Mouse (Mus musculus): ENCODE results near the gene Cltrn.

Gene Cltrn

DNA sequence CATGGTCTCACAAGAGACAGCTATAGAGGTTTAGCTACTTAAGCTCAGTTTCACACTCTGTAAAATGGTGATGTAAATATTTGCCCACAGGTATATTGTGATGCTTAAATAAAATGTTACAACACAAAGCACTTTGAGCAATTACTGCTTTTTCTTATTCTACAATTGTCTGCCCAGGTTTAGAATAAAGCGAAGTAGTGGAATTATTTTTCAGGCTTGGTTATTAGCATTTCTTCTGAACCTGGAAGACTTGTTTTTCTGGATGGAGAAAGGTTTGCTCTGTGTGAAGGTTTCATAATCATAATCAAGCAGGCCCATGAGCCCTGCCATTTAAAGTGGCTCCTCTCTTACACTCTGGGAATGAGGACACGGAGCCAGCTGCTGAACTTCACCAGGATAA, 50.4 kb downstream of the Cltrn start, which contains the start of gene Ace2:
Ace2 (plus strand) TSS at position 301 of the 400 bp plus-strand sequence.
- DNase-seq (ENCODE audit: extremely low spot score) = no peak

DNA sequence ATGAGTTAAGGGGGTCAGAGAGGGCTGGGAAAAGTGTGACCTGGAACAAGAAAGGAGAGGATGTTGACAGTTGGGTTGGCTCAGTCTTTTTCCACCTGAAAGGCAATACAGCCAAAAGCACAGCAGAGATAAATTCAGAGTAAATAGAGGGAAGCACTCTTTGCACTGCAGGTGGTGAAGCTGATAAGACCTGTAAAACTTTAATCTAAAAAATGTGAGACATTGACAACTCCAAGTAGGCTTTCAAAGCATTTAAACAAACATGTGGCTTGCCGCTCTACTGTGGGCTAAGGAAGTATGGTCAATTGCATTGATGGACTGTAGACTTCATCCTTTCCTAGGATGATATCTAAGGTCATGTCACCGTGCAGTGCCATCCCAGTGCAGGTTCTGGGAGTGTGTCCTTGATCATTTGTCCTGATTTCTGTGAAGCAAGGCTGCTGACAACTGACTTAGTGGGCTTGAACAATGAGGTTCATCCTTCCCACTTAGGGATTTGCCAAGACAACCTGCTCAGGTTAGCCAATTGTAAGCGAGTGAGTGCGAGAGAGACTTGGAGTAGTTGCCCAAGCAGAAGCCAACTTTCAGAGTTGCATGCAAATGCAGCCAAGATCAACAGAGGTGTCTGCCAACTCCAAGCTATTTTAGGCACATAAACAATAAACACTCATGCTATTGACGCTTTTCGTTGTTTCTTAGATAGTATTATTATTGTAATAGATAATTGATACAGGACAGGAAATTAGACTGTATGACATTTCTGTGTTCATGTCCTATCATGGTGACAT, 57.0 kb downstream of the Cltrn start:
- DNase-seq (ENCODE audit: extremely low spot score) = no peak

GRCm38 (mm10) chrX:164152703-164153102, 64.1 kb downstream of the Cltrn start:
- DNase-seq (ENCODE audit: extremely low spot score) = no peak

- no peak for DNase-seq (ENCODE audit: extremely low spot score)
These were observed 65.0 kb downstream of the Cltrn start for GRCm38 (mm10) chrX:164153606-164154005.

DNA sequence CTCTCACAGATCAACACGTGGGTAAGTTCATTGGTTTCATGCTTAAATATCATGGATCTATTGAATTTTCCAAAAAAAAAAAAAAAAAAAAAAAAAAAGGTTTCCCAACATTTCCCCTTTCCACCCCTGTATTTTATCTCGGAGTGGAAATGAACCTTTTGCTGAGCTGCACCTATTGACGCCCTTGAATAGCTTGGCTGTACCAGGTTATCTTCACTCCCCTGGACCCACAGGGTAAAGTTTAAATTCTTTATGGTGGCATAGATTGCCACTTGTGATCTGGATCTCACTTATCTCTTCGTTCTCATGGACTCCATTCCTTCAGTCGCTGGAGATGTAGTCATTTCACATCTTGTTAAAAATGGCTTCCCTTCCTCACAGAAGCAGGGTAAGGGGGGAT, 66.0 kb downstream of the Cltrn start:
- no peak for DNase-seq (ENCODE audit: extremely low spot score)

- DNase-seq (ENCODE audit: extremely low spot score) = no peak
These were observed 76.1 kb downstream of the Cltrn start for GRCm38 (mm10) chrX:164164681-164165080.
